Mouse (Mus musculus) thymus, postnatal 36 days (tissue): ENCODE results near the gene Icam1.

ENCODE experiments used
- DNase-seq, 2 experiments: peaks; one replicate each; pipeline ENCODE4 v3.0.0; 2022; ENCODE audit warnings: mixed read lengths in 2 of 2

Gene Icam1

GRCm38 (mm10) chr9:21015571-21016130 is at the start of gene Icam1:
Gene Icam1 (plus strand): TSS chr9:21015985.
- DNase-seq: peak; percentile 86 to 89

GRCm38 (mm10) chr9:20966008-20966407 is 49.8 kb upstream of the Icam1 start:
- DNase-seq: no peak

- no peak for DNase-seq
Observed at GRCm38 (mm10) chr9:20966747-20967146, 49.0 kb upstream of the Icam1 start.

GRCm38 (mm10) chr9:20971751-20972140 is 44.0 kb upstream of the Icam1 start:
- DNase-seq: no peak

- DNase-seq: no peak
Observed at GRCm38 (mm10) chr9:20972141-20972992, 43.4 kb upstream of the Icam1 start.

GRCm38 (mm10) chr9:20973001-20973681 is 42.6 kb upstream of the Icam1 start:
- no peak for DNase-seq

- DNase-seq: no peak
Observed at GRCm38 (mm10) chr9:20973682-20974075, 42.1 kb upstream of the Icam1 start.

GRCm38 (mm10) chr9:20975431-20976215 is 40.2 kb upstream of the Icam1 start:
- DNase-seq: peak; percentile 28 to 43

- DNase-seq: peak; percentile 66 to 71
Observed at GRCm38 (mm10) chr9:20976216-20976960, 39.4 kb upstream of the Icam1 start, which contains the start of gene S1pr2. Gene S1pr2 (minus strand): TSS chr9:20976781.

GRCm38 (mm10) chr9:20976961-20977689 is 38.7 kb upstream of the Icam1 start:
- no peak for DNase-seq

GRCm38 (mm10) chr9:20978409-20979095 is 37.2 kb upstream of the Icam1 start:
- DNase-seq: no peak

GRCm38 (mm10) chr9:20979181-20979580 is 36.6 kb upstream of the Icam1 start:
- DNase-seq: no peak

- no peak for DNase-seq
Observed at GRCm38 (mm10) chr9:20979769-20980168, 36.0 kb upstream of the Icam1 start.

- no peak for DNase-seq
Observed at GRCm38 (mm10) chr9:20982171-20982570, 33.6 kb upstream of the Icam1 start.

GRCm38 (mm10) chr9:20983169-20983568 is 32.6 kb upstream of the Icam1 start:
- DNase-seq: peak; percentile 31 to 44

GRCm38 (mm10) chr9:20986952-20987686 is 28.7 kb upstream of the Icam1 start:
- DNase-seq: no peak

GRCm38 (mm10) chr9:20987953-20988352 is 27.8 kb upstream of the Icam1 start:
- DNase-seq: peak; percentile 16 to 37

- no peak for DNase-seq
Observed at GRCm38 (mm10) chr9:20990861-20991260, 24.9 kb upstream of the Icam1 start.

GRCm38 (mm10) chr9:20991587-20991986 is 24.2 kb upstream of the Icam1 start:
- DNase-seq: no peak
